Mouse (Mus musculus) MEL (cell line): ENCODE data around the gene Adh4.

ENCODE experiments used
- CHD2 ChIP-seq: IDR thresholded peaks from 2 replicates; pipeline ENCODE4 v1.6.1; 2011; ENCODE audit warnings: low read length, improper control_type of control experiment
- CTCF ChIP-seq, 3 experiments: IDR thresholded peaks in 2 of 3; conservative IDR thresholded peaks in 1 of 3; 2 replicates each; pipeline ENCODE4 v1.5.1; 2011 to 2012; ENCODE audit warnings: low read length in 3 of 3, low read depth in 2 of 3, mild to moderate bottlenecking in 2 of 3, improper control_type of control experiment in 1 of 3, inconsistent platforms in 1 of 3, mixed read lengths in 1 of 3, moderate library complexity in 1 of 3; ENCODE audit not compliant: control insufficient read depth in 1 of 3, insufficient read depth in 1 of 3, poor library complexity in 1 of 3, severe bottlenecking in 1 of 3
- EP300 ChIP-seq, 2 experiments: IDR thresholded peaks; 2 replicates each; pipeline ENCODE4 v1.6.1; 2011; ENCODE audit warnings: improper control_type of control experiment in 2 of 2, low read length in 2 of 2, low read depth in 1 of 2, mild to moderate bottlenecking in 1 of 2
- GABPA ChIP-seq: IDR thresholded peaks from 2 replicates; pipeline ENCODE4 v1.6.1; 2012; ENCODE audit warnings: low read depth, mild to moderate bottlenecking, inconsistent platforms, low read length, improper control_type of control experiment, moderate library complexity
- GATA1 ChIP-seq: IDR thresholded peaks from 2 replicates; pipeline ENCODE4 v1.6.1; 2011; ENCODE audit warnings: low read depth, low read length, improper control_type of control experiment
- HCFC1 ChIP-seq: IDR thresholded peaks from 2 replicates; pipeline ENCODE4 v1.6.1; 2012; ENCODE audit warnings: low read depth, mild to moderate bottlenecking, inconsistent platforms, low read length, improper control_type of control experiment, moderate library complexity
- NELFE ChIP-seq: IDR thresholded peaks from 2 replicates; pipeline ENCODE4 v1.6.1; 2011; ENCODE audit warnings: low read depth, low read length, improper control_type of control experiment
- POLR2A ChIP-seq, 2 experiments: IDR thresholded peaks; 2 replicates each; pipeline ENCODE4 v1.6.1; 2011 to 2012; ENCODE audit warnings: low read length in 2 of 2, mild to moderate bottlenecking in 2 of 2, control low read depth in 1 of 2, improper control_type of control experiment in 1 of 2, low read depth in 1 of 2, moderate library complexity in 1 of 2; ENCODE audit not compliant: control insufficient read depth in 1 of 2, insufficient read depth in 1 of 2, poor library complexity in 1 of 2
- RCOR1 ChIP-seq: IDR thresholded peaks from 2 replicates; pipeline ENCODE4 v1.6.1; 2012; ENCODE audit warnings: low read depth, mild to moderate bottlenecking, inconsistent platforms, low read length, improper control_type of control experiment
- ZKSCAN1 ChIP-seq: IDR thresholded peaks from 2 replicates; pipeline ENCODE4 v1.6.1; 2012; ENCODE audit warnings: low read depth, mild to moderate bottlenecking, inconsistent platforms, low read length, improper control_type of control experiment, moderate library complexity
- ZMIZ1 ChIP-seq: IDR thresholded peaks from 2 replicates; pipeline ENCODE4 v1.6.1; 2012; ENCODE audit warnings: low read depth, mild to moderate bottlenecking, inconsistent platforms, low read length, improper control_type of control experiment, moderate library complexity

DNA sequence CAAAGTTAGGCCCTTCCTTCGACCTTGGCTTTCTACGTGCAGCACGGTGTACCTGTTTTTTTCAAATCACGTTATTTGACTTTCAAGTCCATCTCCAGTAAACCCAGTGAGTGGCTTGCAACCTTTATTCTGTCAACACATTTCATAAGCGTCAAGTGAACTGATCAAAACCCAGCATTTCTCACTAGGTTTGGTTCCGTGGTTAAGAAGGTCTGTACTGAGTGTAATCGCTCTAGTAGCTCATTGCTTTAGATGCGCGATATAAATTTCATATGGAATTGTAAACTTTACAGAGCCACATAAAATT is 28.2 kb downstream of the Adh4 start:
- TF ChIP-seq EP300 (IDR thresholded peaks at IDR 0.05; ENCODE audit: low read depth in 1 of 2, low read length in 2 of 2) (no peak), GABPA (no peak), POLR2A (IDR thresholded peaks at IDR 0.05; ENCODE audit: control insufficient read depth in 1 of 2, insufficient read depth in 1 of 2, low read depth in 1 of 2, low read length in 2 of 2, poor library complexity in 1 of 2) (no peak), CTCF (IDR thresholded peaks at IDR 0.05 in 2 of 3, conservative IDR thresholded peaks at IDR 0.05 in 1 of 3; ENCODE audit: control insufficient read depth in 1 of 3, insufficient read depth in 1 of 3, low read depth in 2 of 3, low read length in 3 of 3, poor library complexity in 1 of 3, severe bottlenecking in 1 of 3) (no peak), ZMIZ1 (no peak), GATA1 (0 out of 2 replicates have a peak, but pooled peaks have one; percentile 4), RCOR1 (no peak), ZKSCAN1 (no peak), CHD2 (no peak), NELFE (no peak), HCFC1 (no peak)
